Mouse (Mus musculus): ENCODE measurements around the gene 2610318N02Rik.
"Not testable (repeated sequence)": the region's sequence is repeated elsewhere in the genome, so short reads cannot be mapped to it uniquely, and the experiment has no call there.

2610318N02Rik gene

DNA sequence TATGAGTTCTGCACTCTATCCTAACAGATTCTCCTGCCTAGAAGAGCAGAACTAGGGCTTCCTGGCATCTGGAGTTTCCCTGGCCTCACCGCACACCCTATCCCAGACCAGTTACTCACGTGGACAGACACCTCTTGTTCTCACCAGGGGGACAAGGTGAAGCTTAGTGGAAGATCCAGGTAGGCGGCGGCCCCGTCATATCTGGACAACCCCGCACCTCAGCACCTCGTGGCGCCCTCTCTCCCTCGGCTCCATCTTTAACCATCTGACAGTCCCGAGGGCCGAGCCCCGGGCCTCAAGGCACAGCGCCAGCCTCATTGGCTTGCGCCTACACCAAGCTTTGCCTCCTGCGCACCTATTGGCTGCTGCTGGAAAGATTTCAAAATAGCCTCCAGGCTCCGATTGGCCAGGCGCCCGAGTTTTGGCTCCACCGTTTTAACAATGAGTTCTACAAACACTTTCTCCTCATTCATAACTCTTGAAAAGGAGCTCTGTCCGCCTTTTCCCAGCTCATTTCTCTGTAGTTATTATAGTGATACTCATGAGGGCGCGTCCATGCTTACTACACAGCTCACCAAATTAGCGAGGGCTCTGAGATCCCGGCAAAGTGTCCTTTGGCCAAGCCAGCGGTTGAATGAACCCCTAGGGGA, at the start of gene 2610318N02Rik:
Gene 2610318N02Rik, minus strand, starts transcription at position 297 of the 650 bp plus-strand sequence.
- peak; percentile 83 to 86 for DNase-seq

DNA sequence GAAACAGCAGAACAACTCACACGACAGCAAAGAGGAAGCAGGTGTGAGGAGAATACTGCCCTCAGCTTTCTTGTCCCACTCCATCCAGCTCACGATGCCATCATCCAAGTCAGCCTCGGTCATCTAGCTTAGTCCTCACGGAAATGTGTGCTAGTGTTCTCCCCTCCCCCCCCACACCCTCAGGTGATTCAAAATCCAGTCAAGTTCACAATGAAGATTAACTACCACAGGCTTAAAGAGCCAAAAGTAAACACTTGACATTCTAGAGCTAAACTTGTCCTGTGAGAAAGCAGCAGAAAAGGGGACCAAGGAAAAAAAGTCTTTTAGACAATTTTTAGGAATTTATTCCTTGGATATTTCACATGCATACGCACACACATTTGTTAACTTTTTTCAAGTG, 43.1 kb upstream of the 2610318N02Rik start:
- no peak for DNase-seq

DNA sequence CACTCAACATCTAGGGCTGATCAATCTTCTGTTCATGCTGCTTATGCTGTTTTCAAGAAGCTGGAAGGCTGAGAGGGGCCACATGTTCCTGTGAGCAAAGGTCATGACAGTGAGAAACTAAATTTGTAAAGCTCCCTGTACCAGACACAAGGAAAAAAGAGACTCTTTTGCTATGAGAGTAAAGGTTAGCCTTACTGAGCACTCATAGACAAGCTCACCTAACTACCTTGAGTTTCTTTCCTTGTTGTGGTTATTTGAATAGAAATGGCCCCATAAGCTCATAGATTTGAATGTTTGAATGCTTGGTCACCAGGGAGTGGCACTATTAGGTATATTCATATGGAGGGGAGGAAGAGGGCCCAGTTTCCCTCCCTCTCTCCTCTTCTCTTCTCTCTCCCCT, 42.2 kb upstream of the 2610318N02Rik start:
- DNase-seq, result no peak

DNA sequence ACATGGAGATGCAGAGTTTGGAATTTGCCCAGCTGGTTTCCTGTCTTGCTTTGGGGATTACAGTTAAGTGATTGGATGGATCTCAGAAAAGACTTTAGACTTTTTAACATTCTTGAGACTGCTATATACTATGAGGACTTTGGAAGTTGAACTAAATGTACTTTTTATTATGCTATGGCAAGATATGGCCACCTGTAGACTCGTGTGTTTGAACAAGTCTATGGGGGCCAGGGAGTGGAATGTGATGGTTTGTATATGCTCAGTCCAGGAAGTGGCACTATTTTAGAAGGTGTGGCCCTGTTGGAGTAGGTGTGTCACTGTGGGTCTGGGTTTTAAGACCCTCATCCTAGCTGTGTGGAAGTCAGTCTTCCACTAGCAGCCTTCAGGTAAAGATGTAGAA, 40.5 kb upstream of the 2610318N02Rik start:
- DNase-seq, result not testable (repeated sequence)

DNA sequence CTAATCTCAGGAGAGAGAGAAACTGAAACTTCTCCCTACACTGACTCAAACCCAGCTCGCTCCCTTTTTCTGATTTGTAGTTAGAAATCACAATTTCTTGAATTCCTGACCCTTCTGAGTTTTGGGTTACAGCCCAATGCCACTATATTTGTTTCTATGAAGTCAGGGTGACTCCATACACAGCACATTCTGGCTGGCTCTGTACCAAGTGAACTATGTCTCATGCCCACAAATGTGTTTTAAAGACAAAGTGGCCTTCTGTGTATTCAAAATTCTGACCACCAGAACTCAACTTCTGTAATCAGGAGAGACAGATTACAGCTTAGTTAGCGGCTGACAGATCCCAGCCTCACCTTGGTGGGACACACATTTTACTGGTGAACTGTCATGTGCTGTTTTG, 29.4 kb upstream of the 2610318N02Rik start:
- DNase-seq, result no peak

DNA sequence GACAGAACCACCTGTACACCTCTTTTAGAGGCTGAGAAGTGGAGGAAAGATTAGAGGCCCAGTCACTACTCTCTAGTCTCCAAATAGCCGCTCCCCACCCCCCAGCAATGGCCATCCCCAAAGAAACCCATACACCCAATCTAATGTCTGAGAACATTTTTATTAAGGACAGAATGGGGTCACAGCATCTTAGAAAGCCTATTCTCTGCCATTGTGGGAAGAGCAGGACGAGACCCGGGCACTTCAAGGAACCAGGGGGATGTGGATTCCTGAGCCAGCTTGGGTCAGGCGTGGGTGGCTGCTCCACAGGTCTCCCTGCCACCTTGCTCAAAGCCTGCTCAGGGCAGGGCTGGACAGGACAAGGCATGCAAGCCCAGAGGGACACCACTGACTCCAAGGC, 26.9 kb upstream of the 2610318N02Rik start:
- no peak for DNase-seq

DNA sequence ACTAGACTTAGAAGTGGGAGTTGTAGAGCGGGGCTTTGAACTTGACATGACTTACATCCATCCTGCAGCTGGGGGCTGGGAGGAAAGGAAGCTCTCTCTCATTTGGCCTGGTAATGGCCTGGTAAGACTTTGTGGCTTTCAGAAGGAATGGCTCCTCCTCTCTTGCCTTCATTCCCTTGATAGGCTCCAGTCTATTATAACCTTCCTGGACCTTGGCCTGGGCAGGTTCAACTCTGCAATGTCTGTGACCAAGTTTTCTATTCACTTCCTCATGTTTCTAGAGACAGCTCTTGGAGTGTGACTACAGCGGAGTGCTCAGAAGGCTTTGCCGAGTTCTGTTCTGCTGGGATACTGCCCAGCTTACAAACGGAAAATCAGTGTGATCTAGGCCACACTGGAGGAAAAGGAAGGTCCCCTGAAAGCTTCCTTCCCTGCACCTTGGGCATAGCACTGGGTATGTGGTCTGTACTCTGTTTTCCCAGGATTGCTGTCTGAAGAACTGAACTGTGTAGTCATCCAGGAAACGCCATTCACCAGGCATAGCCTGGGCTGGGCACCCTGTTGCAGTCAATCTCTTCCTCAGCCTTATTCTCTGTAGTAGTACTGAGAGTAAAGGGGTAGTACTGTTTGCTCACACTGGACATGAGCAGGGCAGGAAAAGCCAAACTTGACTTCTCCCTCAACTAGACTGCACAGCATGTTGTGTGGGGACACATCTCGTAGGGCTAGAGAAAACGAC, 25.7 kb upstream of the 2610318N02Rik start:
- no peak for DNase-seq

DNA sequence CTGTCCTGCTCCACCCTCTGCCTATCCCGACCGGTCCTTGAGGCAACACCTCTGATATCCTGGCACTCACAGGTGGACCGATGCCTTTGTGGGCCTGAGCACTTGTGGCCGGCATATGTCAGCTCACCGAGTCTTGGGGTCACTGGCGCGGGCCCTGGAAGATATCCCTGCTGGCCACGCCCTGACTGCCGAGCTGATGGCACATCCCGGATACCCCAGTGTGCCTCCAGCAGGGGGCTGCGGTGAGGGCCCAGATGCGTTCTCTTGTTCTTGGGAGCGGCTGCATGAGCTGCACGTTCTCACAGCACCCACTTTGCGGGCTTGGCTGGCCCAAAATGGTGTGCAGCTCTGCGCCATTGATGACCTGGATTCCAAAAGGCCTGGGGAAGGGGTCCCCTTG, 23.1 kb upstream of the 2610318N02Rik start:
- DNase-seq, result peak; percentile 51 to 52

DNA sequence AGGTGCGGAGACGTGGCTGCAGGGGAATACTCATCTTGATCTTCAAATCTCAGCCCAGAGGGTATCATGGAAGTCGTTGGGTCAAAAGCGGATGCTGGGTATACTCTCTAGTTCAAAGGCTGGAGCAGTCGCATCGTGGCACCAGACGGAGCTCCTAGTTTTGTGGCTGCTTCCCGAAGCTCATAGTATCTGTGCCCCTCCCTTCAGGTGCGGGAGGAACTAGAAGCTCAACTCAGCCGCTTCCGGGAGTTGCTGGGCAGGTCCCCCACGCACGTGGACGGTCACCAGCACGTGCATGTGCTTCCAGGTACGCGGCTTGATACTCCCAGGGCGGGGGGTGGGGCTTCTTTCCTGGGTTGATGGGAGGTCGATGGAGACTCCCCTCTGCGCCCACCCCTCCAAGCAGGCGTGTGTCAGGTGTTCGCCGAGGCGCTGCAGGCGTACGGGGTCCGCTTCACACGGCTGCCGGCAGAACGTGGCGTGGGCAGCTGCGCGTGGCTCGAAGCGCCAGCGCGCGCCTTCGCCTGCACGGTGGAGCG, 22.5 kb upstream of the 2610318N02Rik start:
- DNase-seq, result peak in 1 of 2 experiments; percentile 30

DNA sequence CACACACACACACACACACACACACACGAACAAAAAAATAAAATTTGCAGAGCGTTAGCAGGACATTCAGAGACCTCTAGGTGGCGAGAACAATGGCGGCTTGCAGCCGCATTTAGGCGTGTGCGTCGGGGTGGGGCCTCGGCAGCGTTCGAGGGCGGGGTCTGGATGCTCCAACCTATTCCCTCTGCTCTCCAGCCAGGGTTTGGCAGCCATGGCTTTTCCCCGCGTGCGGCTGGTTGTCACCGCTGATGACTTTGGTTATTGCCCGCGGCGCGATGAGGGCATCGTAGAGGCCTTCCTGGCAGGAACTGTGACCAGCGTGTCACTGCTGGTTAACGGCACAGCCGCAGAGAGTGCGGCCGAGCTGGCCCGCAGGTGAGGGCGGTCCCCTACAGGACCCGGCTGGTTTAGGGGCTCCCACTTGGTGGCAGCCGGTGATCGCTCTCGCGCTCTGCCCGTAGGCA, 21.8 kb upstream of the 2610318N02Rik start, which contains the start of gene Ccdc116:
Gene Ccdc116, minus strand, starts transcription at position 458 of the 464 bp plus-strand sequence.
- peak; percentile 86 to 87 for DNase-seq

DNA sequence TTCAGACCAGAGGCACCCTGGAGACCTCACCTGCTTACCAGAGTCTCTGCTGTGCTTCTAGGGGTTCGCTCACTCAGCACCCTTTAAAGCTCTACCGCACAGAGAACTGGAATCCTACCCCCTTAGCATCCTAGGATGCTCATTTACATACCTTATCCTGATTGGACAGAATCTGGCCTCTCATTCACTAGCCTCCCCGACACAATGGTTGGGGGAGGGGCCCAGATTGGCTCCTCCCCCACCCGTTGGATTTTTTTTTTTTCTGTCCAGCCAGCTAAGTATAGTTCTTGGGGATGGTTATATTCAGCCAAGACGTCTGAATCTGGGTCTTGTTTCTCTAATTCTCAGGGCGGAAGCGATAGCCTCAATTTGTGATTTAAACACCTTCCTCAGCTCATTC, 19.4 kb upstream of the 2610318N02Rik start, which contains the start of gene Ydjc:
Gene Ydjc, plus strand, starts transcription at position 283 of the 400 bp plus-strand sequence.
- no peak for DNase-seq

DNA sequence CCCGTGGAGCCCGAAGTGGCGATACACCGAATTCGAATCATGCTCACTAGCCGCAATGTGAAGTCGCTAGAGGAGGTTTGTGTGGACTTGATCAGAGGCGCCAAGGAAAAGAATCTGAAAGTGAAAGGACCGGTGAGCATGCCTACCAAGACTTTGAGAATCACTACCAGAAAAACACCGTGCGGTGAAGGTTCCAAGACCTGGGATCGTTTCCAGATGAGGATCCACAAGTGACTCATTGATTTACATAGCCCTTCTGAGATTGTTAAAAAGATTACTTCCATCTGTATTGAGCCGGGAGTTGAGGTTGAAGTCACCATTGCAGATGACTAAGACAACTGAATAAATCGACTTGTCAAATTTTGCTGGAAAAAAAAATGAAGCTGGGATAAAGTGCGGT, 12.4 kb upstream of the 2610318N02Rik start:
- no peak for DNase-seq

DNA sequence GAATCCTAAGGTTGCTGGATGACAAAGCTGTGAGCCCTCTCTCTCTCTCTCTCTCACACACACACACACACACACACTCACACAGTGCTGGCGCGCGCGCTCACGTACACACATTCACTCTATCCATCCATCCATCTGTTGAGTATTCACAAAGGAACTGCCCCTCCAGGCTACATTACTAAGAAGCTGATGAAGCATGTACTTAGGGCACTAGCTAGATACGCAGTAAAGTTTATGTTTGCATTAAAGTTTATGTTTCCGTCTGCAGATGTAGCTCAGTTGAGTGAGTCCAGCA, 7.9 kb upstream of the 2610318N02Rik start:
- DNase-seq, result no peak

DNA sequence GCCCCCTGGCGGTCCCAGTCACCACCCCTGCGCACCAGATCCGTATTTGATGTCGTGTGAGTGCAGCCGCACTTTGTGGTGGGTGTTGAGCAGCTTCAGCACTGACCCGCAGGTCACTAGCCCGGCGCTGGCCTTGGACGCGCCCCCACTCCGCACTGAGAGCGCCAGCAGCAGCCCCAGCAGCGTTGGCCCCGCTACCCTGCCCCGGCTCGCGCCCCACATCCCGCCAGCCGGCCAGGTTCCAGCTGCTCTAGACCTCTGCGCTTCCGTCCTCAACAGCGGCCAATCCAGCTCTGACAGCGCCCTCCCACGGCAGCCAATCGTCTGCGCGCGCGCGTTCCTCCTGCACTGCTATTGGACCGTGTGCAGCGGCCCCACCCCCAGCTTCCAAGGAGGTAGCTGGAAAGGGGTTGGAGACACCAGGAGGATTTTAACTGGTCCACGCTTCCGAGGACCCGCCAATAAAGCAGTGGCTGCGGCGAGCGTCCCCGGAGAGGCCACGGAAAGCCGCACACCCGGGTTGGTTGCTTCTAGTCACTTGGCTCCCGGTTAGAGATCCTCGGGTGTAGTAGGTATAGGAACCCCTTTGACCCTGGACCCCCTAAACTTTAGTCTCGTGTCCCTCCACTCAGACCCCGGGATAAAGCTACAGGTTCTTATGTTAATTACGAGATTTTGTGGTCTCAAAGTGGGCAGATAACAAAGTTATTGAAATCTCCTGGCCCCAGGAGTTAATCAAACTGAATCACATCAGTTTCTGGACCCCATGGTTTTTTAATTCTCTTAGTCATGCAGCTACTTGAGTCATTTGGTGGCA, 7.3 kb upstream of the 2610318N02Rik start, which contains the start of gene Sdf2l1:
Gene Sdf2l1, minus strand, starts transcription at position 295 of the 817 bp plus-strand sequence.
- peak; percentile 97 to 98 for DNase-seq

DNA sequence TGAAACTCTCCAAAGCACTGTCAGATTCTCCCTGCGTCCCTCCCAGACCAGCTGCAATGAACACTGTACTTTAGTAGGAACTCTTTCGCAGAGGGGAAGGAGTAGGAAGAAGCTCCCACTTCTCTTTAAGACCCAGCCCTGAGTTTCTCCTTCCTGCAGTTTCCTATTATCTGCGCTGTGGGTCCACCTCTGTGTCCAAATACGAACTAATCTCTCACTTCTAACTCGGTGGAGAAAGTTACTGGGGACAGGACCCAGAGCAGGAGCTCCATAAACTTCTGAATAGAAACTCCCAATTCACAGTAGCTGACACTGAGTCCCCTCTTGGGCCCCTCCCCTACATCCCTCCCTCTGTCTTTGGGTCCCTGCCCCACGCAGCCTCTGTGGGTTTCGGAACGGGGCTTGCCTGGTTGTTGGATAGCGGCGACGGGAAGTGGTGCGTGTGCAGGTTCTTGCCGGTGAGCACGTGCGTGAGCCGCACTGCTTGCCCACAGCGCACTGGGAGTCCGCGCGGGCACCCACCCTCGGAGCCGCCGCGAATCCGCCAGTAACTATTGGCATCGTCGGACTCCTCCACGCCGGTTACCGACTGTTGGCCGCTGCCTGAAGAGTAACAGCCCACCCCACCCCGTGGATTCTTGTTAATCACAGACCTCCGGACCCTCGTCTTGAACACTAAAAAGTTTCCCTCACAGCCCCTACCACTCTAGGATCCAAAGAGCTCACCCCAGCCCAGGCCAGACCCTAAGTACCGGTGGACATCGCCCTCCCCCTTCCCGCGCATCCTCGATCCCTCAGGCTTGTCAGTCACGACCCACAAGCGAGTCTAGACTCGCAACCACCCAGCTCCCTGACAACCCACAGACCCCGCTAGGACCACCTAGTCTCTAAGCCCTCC, 6.5 kb upstream of the 2610318N02Rik start:
- no peak for DNase-seq

DNA sequence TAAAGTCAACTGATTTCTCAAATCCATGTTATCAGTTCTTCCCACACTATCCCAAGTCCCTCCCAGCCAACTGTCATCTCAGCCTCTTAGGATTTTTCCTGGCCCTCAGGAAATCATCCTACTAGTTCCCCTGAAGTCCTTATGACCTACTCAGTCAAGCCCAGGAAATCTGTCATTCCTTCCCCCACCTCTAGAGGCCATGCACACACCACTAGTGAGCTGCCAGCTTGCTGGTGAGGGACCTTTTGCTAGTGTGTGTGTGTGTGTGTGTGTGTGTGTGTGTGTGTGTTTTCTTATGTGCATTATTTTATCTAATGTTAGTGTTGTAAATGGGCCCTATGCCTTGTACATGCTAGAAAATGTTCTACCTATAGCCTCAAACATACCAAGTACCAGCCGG, 2.3 kb upstream of the 2610318N02Rik start:
- DNase-seq, result peak; percentile 44 to 67

DNA sequence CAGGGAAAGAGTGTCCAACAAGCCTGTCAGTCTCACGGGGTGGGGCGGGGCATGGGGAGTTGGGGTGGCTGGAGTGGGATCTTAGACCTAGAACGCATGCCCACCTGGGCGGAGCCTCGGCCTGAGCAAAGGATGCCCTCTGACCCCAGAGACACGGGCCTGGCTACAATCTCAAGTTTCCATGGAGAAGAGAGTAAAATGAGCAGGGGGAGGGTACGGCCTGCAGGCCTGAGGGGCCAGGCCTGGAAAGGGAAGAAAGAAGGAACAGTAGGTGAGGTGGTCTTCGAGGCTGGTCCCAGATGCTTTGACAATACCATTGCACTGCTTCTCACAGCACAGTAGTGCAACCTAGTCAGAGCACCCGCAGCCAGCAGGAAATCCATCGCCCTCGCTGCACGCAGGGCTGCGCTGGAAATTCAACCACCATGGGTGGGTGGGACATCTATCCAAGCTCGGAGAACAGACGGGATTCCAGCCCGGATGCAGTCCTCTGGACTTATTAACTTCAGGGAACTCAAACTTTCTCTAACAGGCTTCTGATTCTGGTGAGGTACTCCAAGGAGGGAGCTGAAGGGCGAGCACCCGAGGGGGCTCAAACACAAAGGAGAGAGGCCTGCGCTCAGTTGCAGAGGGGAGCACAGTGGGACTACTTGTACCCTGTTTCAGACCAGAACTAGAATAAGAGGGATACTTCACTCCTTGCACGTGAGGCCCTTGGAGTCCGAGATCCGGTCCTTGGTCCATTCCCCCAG, 672 bp downstream of the 2610318N02Rik start:
- no peak for DNase-seq

DNA sequence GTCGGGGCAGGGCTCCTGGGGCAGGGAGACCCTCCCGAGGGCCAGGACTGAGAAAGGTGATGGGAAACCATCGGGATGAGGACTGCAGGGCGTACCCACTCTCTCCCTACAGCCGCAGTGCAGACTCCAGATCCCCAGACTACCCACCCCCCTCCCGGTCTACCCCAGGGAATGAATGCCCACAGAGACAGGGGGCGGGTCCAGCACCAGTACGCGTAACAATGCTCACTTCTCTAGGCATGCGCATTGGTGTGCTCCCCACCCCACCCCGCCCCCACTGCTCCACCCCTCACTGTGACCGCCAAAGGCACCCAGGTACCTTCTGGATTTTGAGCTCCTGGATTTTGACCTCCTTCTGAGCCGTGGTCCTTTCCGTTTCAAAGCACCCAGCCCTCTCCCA, 3.4 kb downstream of the 2610318N02Rik start:
- DNase-seq, result no peak

DNA sequence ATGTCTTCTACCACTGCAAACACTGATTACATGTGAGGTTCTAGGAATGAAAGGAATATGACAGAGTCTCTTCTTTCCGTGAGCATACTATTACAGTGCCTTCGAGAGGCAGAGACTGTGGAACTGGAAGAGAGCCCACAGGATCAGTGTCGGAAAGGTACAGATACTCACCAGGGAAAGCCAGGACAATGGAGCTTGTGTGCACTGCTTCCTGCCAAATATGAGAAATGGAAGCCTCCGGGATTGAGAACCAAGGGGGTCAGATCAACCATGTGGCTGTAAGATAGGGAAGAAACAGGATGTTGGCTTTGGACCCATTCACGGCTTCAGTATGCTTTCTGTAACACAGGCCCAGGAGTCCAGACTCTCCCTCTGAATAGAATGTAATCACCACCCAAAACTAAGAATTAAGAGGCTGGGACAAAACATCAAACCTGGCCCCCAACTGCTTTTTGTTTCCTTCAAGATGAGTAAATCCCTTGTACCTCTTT, 7.6 kb downstream of the 2610318N02Rik start:
- DNase-seq, result no peak

DNA sequence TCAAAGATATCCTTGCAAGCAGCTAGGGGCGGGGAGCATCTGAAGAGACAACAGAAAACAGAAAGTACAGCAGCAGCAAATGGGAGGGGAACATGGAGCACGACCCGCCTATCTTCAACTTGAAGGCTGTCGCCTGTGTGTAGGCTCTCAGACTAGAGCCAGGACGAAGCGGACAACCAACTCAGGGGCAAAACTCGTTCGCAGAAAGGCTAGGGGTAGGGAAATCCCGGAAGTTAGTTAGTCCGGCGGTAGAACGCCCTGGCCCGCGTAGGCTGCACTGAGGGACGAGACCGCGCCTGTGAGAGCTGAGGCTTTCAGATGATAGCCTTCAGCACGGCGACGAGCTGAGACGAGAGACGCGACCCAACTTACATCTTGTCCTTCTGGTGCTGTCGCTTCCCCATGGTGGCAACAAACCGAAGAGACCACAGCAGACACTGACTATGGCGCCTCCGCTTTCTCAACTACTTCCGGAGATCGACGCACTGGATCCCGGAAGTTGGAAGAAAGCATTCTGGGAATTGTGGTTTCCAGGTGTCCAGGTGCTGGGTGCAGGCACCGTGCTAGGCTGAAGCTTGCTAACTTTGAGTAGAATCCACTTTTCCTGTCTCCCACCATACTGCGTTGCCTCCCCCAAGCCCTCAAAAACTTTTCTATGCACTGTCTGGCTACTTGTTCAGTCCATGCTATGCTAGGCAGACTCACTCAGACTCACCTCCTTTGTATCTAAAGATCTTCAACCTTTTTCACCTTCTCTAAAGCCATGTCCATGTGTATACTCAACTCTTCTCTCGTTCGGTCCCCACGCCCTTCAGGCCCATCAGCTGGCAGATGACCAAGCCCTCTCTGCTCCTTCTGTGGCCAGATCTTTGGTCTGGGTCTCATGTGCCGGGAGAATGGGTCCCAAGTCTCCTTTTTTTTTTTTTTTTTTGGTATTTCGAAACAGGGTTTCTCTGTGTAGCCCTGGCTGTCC, 13.9 kb downstream of the 2610318N02Rik start, which contains the start of gene Ppil2:
Gene Ppil2, minus strand, starts transcription at position 487 of the 973 bp plus-strand sequence.
- peak; percentile 67 to 77 for DNase-seq

Measured in lung, postnatal 4 days (tissue).